Mouse (Mus musculus) forebrain, embryonic 14.5 days (tissue): ENCODE measurements around the gene Arfgap3. TPM values are rescaled to one million over a fixed set of nuclear protein-coding genes. Genes with fewer than 3 reads are reported as not detected.
A peak's percentile ranks its signal among the peaks of the same experiment; 100 is the strongest.

Source experiments
- ATAC-seq: fragments of 200-750 bp; cut with Nextera tagmentation; 2 replicates; pipeline ENCODE4 v1.8.0; 2017; ENCODE audit warnings: mild to moderate bottlenecking, moderate library complexity
- DNase-seq: peaks from one replicate; pipeline ENCODE4 v3.0.0-alpha.2; 2015; ENCODE audit warnings: low spot score
- H3K27ac ChIP-seq: fragments of 300-500 bp; sonication (generic); 2 replicates; pipeline ENCODE4 v1.5.1; 2014; ENCODE audit warnings: low read depth, mild to moderate bottlenecking, control low read depth, low read length, moderate library complexity
- H3K27me3 ChIP-seq: fragments of 300-500 bp; sonication (generic); replicated peaks from 2 replicates; pipeline ENCODE4 v1.6.1; 2014; ENCODE audit warnings: low read length, control low read depth, mixed read lengths; ENCODE audit not compliant: control insufficient read depth, insufficient read depth
- H3K36me3 ChIP-seq: fragments of 300-500 bp; sonication (generic); 2 replicates; pipeline ENCODE4 v1.6.1; 2014; ENCODE audit warnings: low read length, control low read depth; ENCODE audit not compliant: control insufficient read depth, insufficient read depth
- H3K4me1 ChIP-seq: fragments of 300-500 bp; sonication (generic); 2 replicates; pipeline ENCODE4 v1.6.1; 2014; ENCODE audit warnings: antibody characterized with exemption, low read length, control low read depth; ENCODE audit not compliant: control insufficient read depth, insufficient read depth
- H3K4me2 ChIP-seq: fragments of 300-500 bp; sonication (generic); 2 replicates; pipeline ENCODE4 v1.6.1; 2014; ENCODE audit warnings: mild to moderate bottlenecking, control low read depth, low read length
- H3K4me3 ChIP-seq: fragments of 300-500 bp; sonication (generic); 2 replicates; pipeline ENCODE4 v1.5.1; 2014; ENCODE audit warnings: low read depth, low read length, control low read depth
- H3K9ac ChIP-seq: fragments of 300-500 bp; sonication (generic); 2 replicates; pipeline ENCODE4 v1.6.1; 2014; ENCODE audit warnings: mild to moderate bottlenecking, low read length, control low read depth, moderate library complexity
- H3K9me3 ChIP-seq: fragments of 300-500 bp; sonication (generic); replicated peaks from 2 replicates; pipeline ENCODE4 v1.6.1; 2016; ENCODE audit warnings: low read length, control low read depth, mixed read lengths; ENCODE audit not compliant: control insufficient read depth
- WGBS: fragments of 180-500 bp; shearing (Covaris S2); extraction: QIAGEN DNeasy Blood & Tissue Kit; methylation state at CpG from one replicate; pipeline ENCODE4 v1.1.7; 2014; 5-methylcytosine and 5-hydroxymethylcytosine counted together
- polyA plus RNA-seq: library from polyadenylated mRNA; unstranded; fragments of >200 nt; fragmentation: Nextera tagmentation; extraction: Ambion mirVana; gene quantifications from 2 replicates; pipeline ENCODE4 v1.2.1, GENCODE M21; 2014

The Arfgap3 gene
- polyA plus RNA-seq, 1 experiment from 2014 or later = 40.0 TPM

- 58% methylated on average over 12 of the region's 12 CpGs for WGBS
- DNase-seq (no peak), ATAC-seq (no peak)
- H3K4me3 ChIP-seq = no peak overlapping the region
- no peak overlapping the region for H3K9ac ChIP-seq
- H3K27me3 ChIP-seq = no peaks in the 10 kb centered on the region
- no peak overlapping the region for H3K27ac ChIP-seq
- peaks cover 47% of the 10 kb centered on the region for H3K36me3 ChIP-seq
- H3K4me1 ChIP-seq = no peaks in the 10 kb centered on the region
- no peak overlapping the region for H3K4me2 ChIP-seq
- no peaks in the 10 kb centered on the region for H3K9me3 ChIP-seq
Observed at GRCm38 (mm10) chr15:83305192-83305921, 44.7 kb downstream of the Arfgap3 start.

GRCm38 (mm10) chr15:83304804-83305191 is 45.2 kb downstream of the Arfgap3 start:
- Histone ChIP-seq H3K4me3 (no peak overlapping the region), H3K9me3 (no peaks in the 10 kb centered on the region), H3K27ac (no peak overlapping the region), H3K36me3 (peaks cover 46% of the 10 kb centered on the region), H3K4me1 (no peaks in the 10 kb centered on the region), H3K4me2 (no peak overlapping the region), H3K9ac (no peak overlapping the region), H3K27me3 (no peaks in the 10 kb centered on the region)
- no peak for DNase-seq
- ATAC-seq = no peak
- WGBS = 83% methylated on average over 9 of the region's 9 CpGs

- Histone ChIP-seq H3K4me3 (no peak overlapping the region), H3K4me2 (no peak overlapping the region), H3K27ac (no peak overlapping the region), H3K9ac (no peak overlapping the region), H3K4me1 (no peaks in the 10 kb centered on the region), H3K27me3 (no peaks in the 10 kb centered on the region), H3K36me3 (peaks cover 46% of the 10 kb centered on the region), H3K9me3 (no peaks in the 10 kb centered on the region)
- ATAC-seq (no peak), DNase-seq (peak; percentile 27)
- 87% methylated on average over 13 of the region's 13 CpGs for WGBS
Observed at GRCm38 (mm10) chr15:83303656-83304484, 46.2 kb downstream of the Arfgap3 start.

- Histone ChIP-seq H3K27ac (no peak overlapping the region), H3K4me3 (no peak overlapping the region), H3K4me1 (no peaks in the 10 kb centered on the region), H3K4me2 (no peak overlapping the region), H3K9ac (no peak overlapping the region), H3K9me3 (no peaks in the 10 kb centered on the region), H3K36me3 (peaks cover 14% of the 10 kb centered on the region; the same call in 1 of the 2 replicates), H3K27me3 (no peaks in the 10 kb centered on the region)
- 59% methylated on average over 10 of the region's 10 CpGs for WGBS
- ATAC-seq (no peak), DNase-seq (no peak)
Observed at GRCm38 (mm10) chr15:83299916-83300582, 50.0 kb downstream of the Arfgap3 start.

- Histone ChIP-seq H3K4me3 (no peak overlapping the region), H3K4me2 (no peak overlapping the region), H3K27me3 (no peaks in the 10 kb centered on the region), H3K4me1 (no peaks in the 10 kb centered on the region), H3K9ac (no peak overlapping the region), H3K27ac (no peak overlapping the region), H3K36me3 (peaks cover 14% of the 10 kb centered on the region; the same call in 1 of the 2 replicates), H3K9me3 (no peaks in the 10 kb centered on the region)
- WGBS = 89% methylated on average over 7 of the region's 7 CpGs
- no peak for ATAC-seq
- no peak for DNase-seq
Observed at GRCm38 (mm10) chr15:83299450-83299849, 50.6 kb downstream of the Arfgap3 start.

GRCm38 (mm10) chr15:83298810-83299209 is 51.2 kb downstream of the Arfgap3 start:
- Histone ChIP-seq H3K36me3 (peaks cover 9% of the 10 kb centered on the region; the same call in 1 of the 2 replicates), H3K9ac (no peak overlapping the region), H3K4me1 (no peaks in the 10 kb centered on the region), H3K4me2 (no peak overlapping the region), H3K27ac (no peak overlapping the region), H3K27me3 (no peaks in the 10 kb centered on the region), H3K4me3 (no peak overlapping the region), H3K9me3 (no peaks in the 10 kb centered on the region)
- DNase-seq (no peak), ATAC-seq (no peak)
- WGBS = 85% methylated on average over 2 of the region's 2 CpGs

GRCm38 (mm10) chr15:83298313-83298712 is 51.7 kb downstream of the Arfgap3 start:
- H3K9me3 ChIP-seq = no peaks in the 10 kb centered on the region
- DNase-seq (no peak), ATAC-seq (no peak)
- no peak overlapping the region for H3K4me2 ChIP-seq
- no peak overlapping the region for H3K4me3 ChIP-seq
- H3K4me1 ChIP-seq = no peaks in the 10 kb centered on the region
- WGBS = 86% methylated on average over 8 of the region's 8 CpGs
- peaks cover 9% of the 10 kb centered on the region; the same call in 1 of the 2 replicates for H3K36me3 ChIP-seq
- H3K27ac ChIP-seq = no peak overlapping the region
- H3K9ac ChIP-seq = no peak overlapping the region
- H3K27me3 ChIP-seq = no peaks in the 10 kb centered on the region

GRCm38 (mm10) chr15:83296771-83297311 is 53.2 kb downstream of the Arfgap3 start:
- Histone ChIP-seq H3K4me1 (no peaks in the 10 kb centered on the region), H3K27ac (no peak overlapping the region), H3K36me3 (peaks cover 5% of the 10 kb centered on the region; the same call in 1 of the 2 replicates), H3K4me3 (no peak overlapping the region), H3K27me3 (no peaks in the 10 kb centered on the region), H3K4me2 (no peak overlapping the region), H3K9ac (no peak overlapping the region), H3K9me3 (no peaks in the 10 kb centered on the region)
- DNase-seq = no peak
- ATAC-seq = no peak
- WGBS = 47% methylated on average over 7 of the region's 8 CpGs
